Mouse (Mus musculus): ENCODE measurements around the gene Ccl17.

- TF ChIP-seq CTCF (IDR thresholded peaks at IDR 0.05; ENCODE audit: borderline replicate concordance, insufficient read depth, low read depth, low read length), result no peak
- TF ChIP-seq POLR2A (IDR thresholded peaks at IDR 0.05; ENCODE audit: borderline replicate concordance, insufficient read depth, low read length), result no peak
Measured at GRCm38 (mm10) chr8:94776346-94776745, 33.9 kb upstream of the Ccl17 start.
